Mouse (Mus musculus): ENCODE data around the gene Itln1.

GRCm38 (mm10) chr1:171515557-171515956 lies 19.5 kb downstream of the Itln1 start:
- TF ChIP-seq MYOD1 (IDR thresholded peaks at IDR 0.05; ENCODE audit: control insufficient read depth, insufficient read length, low read depth) (no peak), CTCF (IDR thresholded peaks at IDR 0.05; ENCODE audit: control insufficient read depth, insufficient read depth, insufficient read length) (no peak), FOSL1 (IDR thresholded peaks at IDR 0.05; ENCODE audit: insufficient read depth, low read length, poor library complexity, severe bottlenecking) (no peak), MAX (IDR thresholded peaks at IDR 0.05) (no peak), USF1 (IDR thresholded peaks at IDR 0.05; ENCODE audit: low read depth) (no peak), MYOG (IDR thresholded peaks at IDR 0.05; ENCODE audit: control insufficient read depth, extremely low read depth, insufficient read length) (no peak)
